ENCODE assay signal across 21 mouse cellular contexts in genomic region chr19:56829267-56829666, GRCm38 (mm10). TPM values are rescaled to one million over a fixed set of nuclear protein-coding genes. Genes with fewer than 3 reads are reported as not detected.
"Had no signal": no experiment of that assay in that cellular context is flagged by ENCODE, and none has a peak within 500 bp of the region (broad histone marks: within the 10 kb centered on the region; RNA-seq: fewer than 3 reads in every experiment).

No protein-coding gene starts in this region.

- H3K4me3 ChIP-seq: intestine, embryonic 15.5 days; kidney, embryonic 15.5 days; left cerebral cortex, adult 2 months; liver, embryonic 13.5 days had no signal

- H3K9ac ChIP-seq: intestine, embryonic 15.5 days; kidney, embryonic 15.5 days; liver, embryonic 13.5 days; lung, embryonic 14.5 days had no signal

- ATAC-seq: intestine, embryonic 15.5 days had no signal

- H3K36me3 ChIP-seq: intestine, embryonic 15.5 days; kidney, embryonic 15.5 days; liver, embryonic 13.5 days had no signal

- H3K4me2 ChIP-seq: intestine, embryonic 15.5 days; kidney, embryonic 15.5 days; liver, embryonic 13.5 days; lung, embryonic 14.5 days; midbrain, embryonic 11.5 days had no signal

- H3K4me1 ChIP-seq: liver, embryonic 13.5 days had no signal

- DNase-seq: kidney, adult 11 months; kidney, adult 8-10 months; kidney, postnatal 10 days; kidney, postnatal 36 days; layer of hippocampus, postnatal 36 days; liver, embryonic 13.5 days; lung, embryonic 14.5 days; lung, postnatal 4 days; midbrain, embryonic 14.5 days; thymus, adult 18-20 months; thymus, postnatal 36 days had no signal

- H3K27ac ChIP-seq: intestine, embryonic 15.5 days; kidney, embryonic 15.5 days; left cerebral cortex, adult 2 months; liver, embryonic 13.5 days had no signal

- H3K9me3 ChIP-seq: intestine, embryonic 15.5 days; kidney, embryonic 15.5 days had no signal

RNA-seq across cellular contexts. Expression of gene Tdrd1, which starts 3.3 kb away (rescaled TPM):
- total RNA-seq: liver, adult 2 months; megakaryocyte-erythroid progenitor cell, adult 5-6 weeks had no signal
- polyA plus RNA-seq: liver, adult 2 months; spleen, adult 2 months had no signal

RNA-seq across cellular contexts. Expression of gene Vwa2, which starts 44.8 kb away (rescaled TPM):
- total RNA-seq: layer of hippocampus, adult 8-10 months; layer of hippocampus, postnatal 36 days; left cerebral cortex, adult 2 months; left cerebral cortex, postnatal 36 days; liver, adult 2 months; megakaryocyte progenitor cell, adult 5-6 weeks; megakaryocyte-erythroid progenitor cell, adult 5-6 weeks had no signal
- polyA plus RNA-seq: liver, adult 2 months; liver, embryonic 13.5 days had no signal
